Mouse (Mus musculus): Measurements from ENCODE around the gene Rras.

Gene Rras

GRCm38 (mm10) chr7:45052181-45052861 is 34.6 kb downstream of the Rras start:
- CTCF ChIA-PET, result interaction anchor here (0.6 kb wide), 1 partner anchor 179 kb away, joined by 4 read pairs; no protein-coding TSS in a partner anchor

- CTCF ChIA-PET, result interaction anchor here (0.6 kb wide), 1 partner anchor 178 kb away, joined by 4 read pairs; no protein-coding TSS in a partner anchor
These were observed 35.0 kb downstream of the Rras start, which contains the start of gene Prr12 for GRCm38 (mm10) chr7:45052862-45053116. Gene Prr12, minus strand, starts transcription at chr7:45052881.

GRCm38 (mm10) chr7:45053117-45053930 is 35.6 kb downstream of the Rras start:
- CTCF ChIA-PET, result no interaction called here

- CTCF ChIA-PET, result no interaction called here
These were observed 36.3 kb downstream of the Rras start for GRCm38 (mm10) chr7:45053931-45054510.

- CTCF ChIA-PET, result no interaction called here
These were observed 38.7 kb downstream of the Rras start for GRCm38 (mm10) chr7:45056329-45056971.

- CTCF ChIA-PET, result no interaction called here
These were observed 39.2 kb downstream of the Rras start for GRCm38 (mm10) chr7:45056972-45057348.

GRCm38 (mm10) chr7:45058607-45059571 is 41.1 kb downstream of the Rras start:
- CTCF ChIA-PET, result no interaction called here

- CTCF ChIA-PET, result no interaction called here
These were observed 42.9 kb downstream of the Rras start for GRCm38 (mm10) chr7:45060632-45061122.

- CTCF ChIA-PET, result no interaction called here
These were observed 43.8 kb downstream of the Rras start for GRCm38 (mm10) chr7:45061532-45062075.

- CTCF ChIA-PET, result no interaction called here
These were observed 44.6 kb downstream of the Rras start, which contains the start of the genes Nosip and Prrg2 for GRCm38 (mm10) chr7:45062239-45062835. Gene Nosip, plus strand, starts transcription at chr7:45062429. Gene Prrg2, minus strand, starts transcription at chr7:45062677.

GRCm38 (mm10) chr7:45067190-45067999 is 49.6 kb downstream of the Rras start:
- CTCF ChIA-PET, result interaction anchor here (0.7 to 1.0 kb wide), 2 partner anchors 51 to 54 kb away, joined by 4 read pairs; partner anchors contain the start of gene Scaf1

- CTCF ChIA-PET, result interaction anchor here (0.7 kb wide), 1 partner anchor 55 kb away, joined by 4 read pairs; no protein-coding TSS in a partner anchor
These were observed 50.2 kb downstream of the Rras start for GRCm38 (mm10) chr7:45068000-45068318.

- CTCF ChIA-PET, result no interaction called here
These were observed 51.9 kb downstream of the Rras start for GRCm38 (mm10) chr7:45069671-45070070.

Measured in spleen, embryonic (tissue).